Mouse (Mus musculus) right cerebral cortex, postnatal 4 days (tissue): ENCODE measurements around the gene Hist1h3g.

ENCODE experiments used
- DNase-seq: peaks from one replicate; pipeline ENCODE4 v3.0.0-alpha.2; 2022

Hist1h3g gene

DNA sequence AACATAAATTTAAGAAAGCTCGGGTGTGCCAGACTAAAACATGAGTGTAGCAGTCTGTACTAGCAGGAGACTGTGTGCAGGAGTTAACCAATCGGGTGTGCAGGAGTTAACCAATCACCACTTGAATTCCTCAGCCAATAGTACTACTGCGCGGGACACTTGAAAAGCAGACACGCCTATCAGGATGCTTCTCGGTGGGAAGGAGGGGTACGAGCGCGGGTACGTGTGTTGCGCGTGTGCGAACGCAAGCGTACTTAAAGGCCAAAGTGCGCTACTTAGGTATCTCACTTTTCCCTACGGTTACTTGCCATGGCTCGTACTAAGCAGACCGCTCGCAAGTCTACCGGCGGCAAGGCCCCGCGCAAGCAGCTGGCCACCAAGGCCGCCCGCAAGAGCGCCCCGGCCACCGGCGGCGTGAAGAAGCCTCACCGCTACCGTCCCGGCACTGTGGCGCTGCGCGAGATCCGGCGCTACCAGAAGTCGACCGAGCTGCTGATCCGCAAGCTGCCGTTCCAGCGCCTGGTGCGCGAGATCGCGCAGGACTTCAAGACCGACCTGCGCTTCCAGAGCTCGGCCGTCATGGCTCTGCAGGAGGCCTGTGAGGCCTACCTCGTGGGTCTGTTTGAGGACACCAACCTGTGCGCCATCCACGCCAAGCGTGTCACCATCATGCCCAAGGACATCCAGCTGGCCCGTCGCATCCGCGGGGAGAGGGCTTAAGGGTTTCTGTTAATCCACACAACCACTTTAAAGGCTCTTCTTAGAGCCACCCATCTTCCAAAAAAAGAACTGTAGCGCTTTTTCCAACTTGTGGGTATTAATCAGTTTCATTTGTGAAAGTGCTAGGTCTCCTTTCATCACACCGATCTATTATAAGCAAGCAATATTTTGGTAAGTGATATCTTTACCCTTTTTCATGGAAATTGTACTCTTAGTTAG is at the start of gene Hist1h3g:
TSS of gene Hist1h3g (plus strand) at position 286 of the 939 bp plus-strand sequence.
- DNase-seq = peak; percentile 87

DNA sequence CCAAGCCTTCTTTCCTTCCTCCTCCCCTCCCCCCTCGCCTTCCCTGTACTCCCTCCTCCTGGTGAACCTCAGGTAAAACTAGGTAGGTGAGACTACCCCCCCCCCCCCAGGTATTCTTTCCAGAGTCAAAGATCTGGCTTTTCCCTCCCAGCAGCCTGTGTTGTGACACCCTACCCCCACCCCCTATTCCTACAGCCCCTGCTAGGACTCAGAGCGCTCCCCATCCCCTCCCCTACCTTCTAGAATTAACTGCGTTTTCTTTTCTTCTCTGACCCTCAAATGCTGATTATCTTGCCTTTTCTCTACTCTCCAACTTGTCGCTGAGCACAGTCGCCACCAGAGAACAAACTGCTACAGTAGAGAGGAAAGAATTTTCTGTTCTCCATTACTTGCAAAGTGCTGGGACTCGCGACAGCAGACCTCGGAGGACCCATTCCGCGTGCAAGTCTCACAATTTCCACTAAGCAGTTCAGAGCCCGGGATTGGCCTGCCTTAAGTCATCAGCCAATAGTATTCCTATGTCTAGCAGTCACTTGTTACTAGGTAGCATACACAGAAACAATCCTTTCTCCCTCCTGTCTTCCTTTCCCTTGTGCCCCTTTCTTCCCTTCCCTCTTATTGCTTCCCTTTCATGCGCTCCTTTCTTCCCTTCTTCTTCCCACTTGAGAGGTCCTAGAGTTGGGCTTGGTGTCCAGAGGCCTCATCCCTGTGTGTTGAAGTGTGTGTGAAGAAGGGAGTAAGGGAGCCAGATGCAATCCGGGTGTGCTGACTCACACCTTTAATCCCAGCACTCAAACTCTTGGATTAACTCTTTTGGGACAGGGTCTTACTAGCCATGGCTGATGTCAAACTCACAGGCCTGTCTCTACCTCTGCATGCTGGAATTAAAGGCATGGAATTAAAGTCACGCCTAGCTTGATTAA is 46.6 kb upstream of the Hist1h3g start, which contains the start of gene Btn2a2:
TSS of gene Btn2a2 (minus strand) at position 458 of the 923 bp plus-strand sequence.
- peak; percentile 59 for DNase-seq

DNA sequence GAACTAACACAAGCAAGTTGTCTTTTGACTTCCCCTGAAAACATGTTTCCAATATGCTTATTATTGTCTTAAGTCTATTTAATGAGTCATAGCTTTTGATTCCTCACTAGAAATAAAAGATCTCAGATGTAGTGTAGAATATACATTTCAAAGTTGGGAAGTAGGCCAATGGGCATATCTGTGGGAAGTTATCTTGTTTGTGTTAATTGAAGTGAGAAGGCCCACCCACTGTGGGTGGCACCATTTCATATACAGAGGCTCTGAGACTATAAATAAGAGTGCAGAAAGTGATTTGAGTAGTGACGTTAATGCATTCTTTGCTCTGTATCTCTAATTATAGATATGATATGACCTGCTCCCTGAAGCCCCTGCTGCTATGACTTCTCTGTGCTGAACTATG is 44.4 kb upstream of the Hist1h3g start:
- DNase-seq = no peak

DNA sequence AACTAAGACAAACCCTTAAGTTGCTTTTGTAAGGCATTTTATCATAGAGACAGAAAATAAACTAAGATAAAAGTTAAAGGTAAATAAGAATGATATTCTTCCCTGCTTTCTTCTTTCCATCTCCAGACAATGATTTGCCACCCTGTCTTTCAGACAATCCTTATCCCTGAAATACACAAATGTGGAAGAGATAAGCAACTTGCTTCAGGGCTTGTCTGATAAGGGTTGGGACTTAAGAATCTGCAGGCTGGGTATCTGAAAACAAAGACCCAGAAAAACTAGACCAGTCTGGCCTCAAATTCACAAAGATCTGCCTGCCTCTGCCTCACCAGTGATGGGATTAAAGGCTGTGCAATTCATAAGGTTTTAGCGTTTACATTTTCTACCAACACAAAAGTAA is 44.0 kb upstream of the Hist1h3g start:
- no peak for DNase-seq

- DNase-seq = no peak
Measured at GRCm38 (mm10) chr13:23491990-23492389, 43.2 kb upstream of the Hist1h3g start.

GRCm38 (mm10) chr13:23495526-23495925 is 39.7 kb upstream of the Hist1h3g start:
- DNase-seq = no peak

GRCm38 (mm10) chr13:23497656-23498321 is 37.4 kb upstream of the Hist1h3g start:
- DNase-seq = no peak

DNA sequence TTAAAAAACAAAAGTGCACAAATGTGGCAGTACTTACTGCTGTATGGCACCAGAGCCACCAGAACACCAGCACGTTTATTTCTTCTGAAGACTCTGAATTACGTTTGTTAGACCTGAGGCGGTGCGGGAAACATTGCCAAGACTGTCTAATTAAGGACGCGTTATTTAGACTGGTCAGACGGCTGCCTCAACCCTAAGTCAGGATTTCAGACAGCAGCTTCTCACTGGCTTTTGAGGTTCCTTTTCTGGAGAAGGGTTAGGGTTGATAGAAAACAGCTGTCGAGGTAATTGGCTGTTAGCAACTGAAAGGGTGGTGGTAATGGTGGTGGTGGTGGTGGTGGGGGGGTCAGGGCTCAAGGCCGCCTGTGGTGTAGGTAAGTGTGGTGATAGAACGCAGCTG is 36.6 kb upstream of the Hist1h3g start:
- no peak for DNase-seq

- DNase-seq = no peak
Measured at GRCm38 (mm10) chr13:23499943-23500342, 35.3 kb upstream of the Hist1h3g start.

DNA sequence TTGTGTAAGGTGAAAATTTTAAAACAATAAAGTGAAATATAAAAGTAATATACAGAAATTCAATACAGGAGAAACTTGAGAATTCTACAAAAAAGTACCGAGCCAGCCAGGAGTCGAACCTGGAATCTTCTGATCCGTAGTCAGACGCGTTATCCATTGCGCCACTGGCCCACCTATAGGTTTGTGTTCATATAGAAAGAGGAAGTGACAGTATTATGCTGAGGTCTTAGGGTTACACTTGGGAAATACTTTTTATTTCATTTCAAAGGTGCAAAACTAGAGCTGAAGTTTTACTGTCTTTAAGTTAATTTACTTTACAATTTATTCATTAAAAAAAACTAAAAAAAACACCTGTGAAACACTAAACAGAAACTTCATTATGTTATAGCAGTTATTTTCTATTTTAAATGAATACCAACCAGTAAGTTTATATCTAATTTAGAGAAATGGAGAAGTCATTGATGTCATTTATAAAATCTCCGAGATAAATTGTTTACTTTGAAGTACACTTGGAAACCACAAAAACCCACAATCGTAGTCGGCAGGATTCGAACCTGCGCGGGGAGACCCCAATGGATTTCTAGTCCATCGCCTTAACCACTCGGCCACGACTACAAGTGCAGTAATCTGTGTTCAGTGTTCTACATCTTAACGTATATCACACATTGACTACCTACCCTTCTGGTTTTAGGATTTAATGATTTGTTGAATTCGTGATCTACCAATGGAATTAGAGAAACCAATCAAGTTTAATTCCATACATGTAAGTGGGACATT is 34.6 kb upstream of the Hist1h3g start:
- peak; percentile 64 for DNase-seq

DNA sequence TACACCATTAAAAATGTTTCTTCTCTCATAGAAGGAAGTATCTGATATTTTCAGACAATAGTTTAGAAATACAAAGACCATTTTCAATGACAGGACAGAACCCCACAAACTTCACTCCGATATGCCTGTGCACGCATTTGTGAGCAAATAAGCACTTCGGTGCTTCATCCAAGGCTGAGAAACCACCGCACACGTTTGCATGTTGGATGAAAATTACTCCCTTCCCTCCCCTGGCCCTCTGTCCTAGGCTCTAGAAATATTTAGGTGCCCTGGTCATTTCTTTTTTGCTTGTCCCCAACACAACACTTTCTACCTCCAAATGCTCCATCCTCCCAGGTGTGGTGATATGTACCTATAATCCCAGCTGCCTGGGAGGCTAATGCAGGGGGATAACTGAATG is 33.7 kb upstream of the Hist1h3g start:
- no peak for DNase-seq

- DNase-seq = no peak
Measured at GRCm38 (mm10) chr13:23502031-23502567, 33.1 kb upstream of the Hist1h3g start.

DNA sequence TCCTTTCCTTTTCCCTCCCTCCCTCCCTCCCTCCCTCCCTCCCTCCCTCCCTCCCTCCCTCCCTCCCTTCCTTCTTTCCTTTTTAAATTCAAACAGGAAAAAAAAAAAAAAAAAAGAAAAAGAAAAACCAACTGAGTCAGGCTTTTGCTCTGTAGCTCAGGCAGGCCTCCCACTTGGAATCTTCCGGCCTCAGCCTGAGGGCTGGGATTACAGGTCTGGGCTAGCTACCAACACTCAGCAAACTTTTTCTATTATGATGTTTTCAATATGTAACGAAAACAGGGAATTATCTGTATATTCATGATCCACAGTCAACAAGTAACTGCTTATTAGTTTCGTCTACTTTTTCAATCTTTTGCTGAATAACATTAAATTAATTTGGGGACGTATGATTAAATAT is 32.3 kb upstream of the Hist1h3g start:
- DNase-seq = no peak

DNA sequence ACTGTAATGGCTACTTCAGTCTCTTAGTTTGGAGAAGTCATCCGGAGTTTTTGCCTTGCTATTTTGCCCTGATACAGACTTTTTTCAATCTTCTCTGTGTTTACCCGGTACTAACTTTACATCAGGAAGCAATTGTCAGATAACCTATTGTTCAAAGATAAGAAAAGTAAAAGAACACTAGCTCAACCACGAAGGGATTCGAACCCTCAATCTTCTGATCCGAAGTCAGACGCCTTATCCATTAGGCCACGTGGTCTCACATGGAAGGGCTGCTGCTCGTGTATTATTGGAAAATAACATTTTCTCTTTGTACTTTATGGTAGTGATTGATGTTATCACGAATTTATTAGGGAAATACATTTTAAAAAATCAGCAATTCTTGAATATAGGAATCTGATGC is 31.4 kb upstream of the Hist1h3g start:
- peak; percentile 46 for DNase-seq

DNA sequence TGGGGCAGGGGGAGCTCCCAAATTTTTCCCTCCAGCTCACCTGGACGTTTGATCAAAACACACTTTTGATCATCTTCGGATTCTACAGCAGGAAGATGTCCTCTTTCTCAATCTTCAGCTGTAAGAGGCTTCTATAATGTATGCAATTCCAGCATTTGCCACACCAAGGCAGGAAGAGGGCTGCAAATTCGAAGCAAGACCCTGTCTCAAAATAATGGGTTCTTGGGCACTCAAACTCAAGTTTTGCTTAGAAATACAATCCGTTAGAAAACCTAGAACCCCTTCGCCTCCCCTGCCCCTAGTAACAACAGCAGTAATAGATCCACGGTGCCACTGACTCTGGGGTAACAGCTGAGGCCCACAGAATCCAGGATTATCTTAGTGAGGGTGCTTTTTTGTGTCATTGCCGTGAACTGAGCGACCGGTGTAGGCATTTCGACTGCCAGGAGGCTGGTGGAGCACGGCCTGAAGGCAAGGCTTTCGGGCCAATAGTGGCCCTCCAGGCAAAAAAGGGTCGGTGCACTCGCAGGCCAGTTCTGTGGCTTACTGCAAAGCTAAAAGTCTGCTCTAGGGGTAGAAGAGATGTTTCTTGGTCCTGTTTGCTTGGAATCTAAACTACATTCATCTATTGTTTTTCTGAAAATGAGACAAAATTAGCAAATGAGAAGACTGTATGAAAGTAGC is 29.4 kb upstream of the Hist1h3g start:
- no peak for DNase-seq

- DNase-seq = peak; percentile 30
Measured at GRCm38 (mm10) chr13:23506351-23506750, 28.9 kb upstream of the Hist1h3g start.

- no peak for DNase-seq
Measured at GRCm38 (mm10) chr13:23506819-23507515, 28.3 kb upstream of the Hist1h3g start.

DNA sequence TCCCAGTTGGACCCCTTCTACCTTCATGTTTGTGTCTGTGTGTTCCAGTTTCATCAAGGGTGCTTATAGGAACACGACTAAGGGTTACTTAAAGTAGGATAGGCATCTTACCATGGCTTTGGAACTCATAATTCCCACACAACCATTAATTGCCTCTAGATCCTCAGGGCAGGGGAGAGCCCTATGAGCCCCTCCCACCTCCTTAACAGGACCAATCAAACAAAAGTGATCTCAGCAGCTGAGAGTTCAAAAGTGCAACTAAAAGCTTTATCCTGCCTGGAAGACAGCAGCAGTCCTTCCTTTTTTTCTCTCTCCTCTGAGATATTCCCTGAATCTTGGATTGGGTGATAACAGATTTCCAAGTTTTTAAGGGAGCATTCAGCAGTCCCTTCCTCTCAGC is 25.1 kb upstream of the Hist1h3g start:
- DNase-seq = no peak

DNA sequence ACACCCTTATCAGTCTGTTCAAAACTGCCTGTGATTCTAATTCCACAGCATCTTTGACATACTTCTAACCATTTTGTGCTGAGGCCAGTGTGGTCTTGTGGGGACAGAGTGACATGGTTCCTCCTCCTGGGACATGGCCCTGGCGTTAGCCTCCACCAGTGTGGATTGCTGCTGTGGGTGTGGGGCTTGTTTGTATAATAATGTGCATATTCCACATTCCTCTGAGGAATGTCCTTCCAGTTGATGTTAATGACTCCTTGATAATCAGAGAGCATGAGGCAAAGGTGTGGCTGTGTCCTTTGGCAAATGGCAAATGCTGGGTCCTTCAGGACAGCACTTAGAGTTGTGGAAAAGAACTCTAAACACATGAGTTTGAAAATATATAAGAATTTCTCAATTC is 21.7 kb upstream of the Hist1h3g start:
- no peak for DNase-seq

GRCm38 (mm10) chr13:23515281-23515680 is 19.9 kb upstream of the Hist1h3g start:
- DNase-seq = no peak
